Mouse (Mus musculus) urinary bladder, adult 18-20 months (tissue): ENCODE measurements around the gene Zbtb41.
"Not testable (repeated sequence)": the region's sequence is repeated elsewhere in the genome, so short reads cannot be mapped to it uniquely, and the experiment has no call there.

ENCODE experiments used
- DNase-seq, 2 experiments: peaks; one replicate each; pipeline ENCODE4 v3.0.0; 2022; ENCODE audit warnings: low spot score in 2 of 2, mixed read lengths in 2 of 2

Gene Zbtb41

GRCm38 (mm10) chr1:139421875-139422791, at the start of gene Zbtb41:
TSS of gene Zbtb41 (plus strand) at chr1:139422288.
- DNase-seq: peak; percentile 77 to 82

- no peak for DNase-seq
These were observed 46.2 kb upstream of the Zbtb41 start for GRCm38 (mm10) chr1:139375900-139376299.

GRCm38 (mm10) chr1:139376638-139377286, 45.3 kb upstream of the Zbtb41 start, which contains the start of gene Crb1:
TSS of gene Crb1 (minus strand) at chr1:139377100.
- DNase-seq: no peak

GRCm38 (mm10) chr1:139378861-139379620, 43.0 kb upstream of the Zbtb41 start:
- DNase-seq: no peak

- DNase-seq: no peak
These were observed 42.5 kb upstream of the Zbtb41 start for GRCm38 (mm10) chr1:139379621-139379984.

- no peak for DNase-seq
These were observed 30.3 kb upstream of the Zbtb41 start for GRCm38 (mm10) chr1:139391747-139392146.

GRCm38 (mm10) chr1:139396589-139396988, 25.5 kb upstream of the Zbtb41 start:
- DNase-seq: no peak

- DNase-seq: no peak
These were observed 16.3 kb upstream of the Zbtb41 start for GRCm38 (mm10) chr1:139405766-139406165.

- DNase-seq: no peak
These were observed 14.4 kb upstream of the Zbtb41 start for GRCm38 (mm10) chr1:139407701-139408100.

GRCm38 (mm10) chr1:139412365-139412764, 9.7 kb upstream of the Zbtb41 start:
- not testable (repeated sequence) for DNase-seq

GRCm38 (mm10) chr1:139413465-139413864, 8.6 kb upstream of the Zbtb41 start:
- DNase-seq: no peak

- no peak for DNase-seq
These were observed 590 bp upstream of the Zbtb41 start for GRCm38 (mm10) chr1:139421521-139421874.

- peak in 1 of 2 experiments; percentile 18 for DNase-seq
These were observed 853 bp downstream of the Zbtb41 start for GRCm38 (mm10) chr1:139422941-139423340.

- no peak for DNase-seq
These were observed 1.8 kb downstream of the Zbtb41 start for GRCm38 (mm10) chr1:139423931-139424330.

GRCm38 (mm10) chr1:139425006-139425405, 2.9 kb downstream of the Zbtb41 start:
- no peak for DNase-seq

- no peak for DNase-seq
These were observed 16.3 kb downstream of the Zbtb41 start for GRCm38 (mm10) chr1:139438373-139438772.

GRCm38 (mm10) chr1:139443103-139443502, 21.0 kb downstream of the Zbtb41 start:
- not testable (repeated sequence) for DNase-seq

- peak; percentile 65 to 82 for DNase-seq
These were observed 32.5 kb downstream of the Zbtb41 start, which contains the start of gene Aspm for GRCm38 (mm10) chr1:139454340-139455225. TSS of gene Aspm (plus strand) at chr1:139454772.

- no peak for DNase-seq
These were observed 33.3 kb downstream of the Zbtb41 start for GRCm38 (mm10) chr1:139455226-139455869.

- DNase-seq: no peak
These were observed 38.7 kb downstream of the Zbtb41 start for GRCm38 (mm10) chr1:139460807-139461206.
